Mouse (Mus musculus) heart, embryonic 16.5 days (tissue): Measurements from ENCODE around the gene Prkcb. TPM values are rescaled to one million over a fixed set of nuclear protein-coding genes. Genes with fewer than 3 reads are reported as not detected.

ENCODE experiments used
- ATAC-seq: fragments of 200-750 bp; cut with Nextera tagmentation; replicated peaks from 2 replicates; pipeline ENCODE4 v1.8.0; 2017; ENCODE audit warnings: moderate number of reproducible peaks; ENCODE audit not compliant: insufficient read depth, low FRiP score; ENCODE audit errors: extremely low read depth
- H3K27ac ChIP-seq: fragments of 300-500 bp; sonication (generic); 2 replicates; pipeline ENCODE4 v1.5.1; 2014; ENCODE audit warnings: mild to moderate bottlenecking, low read length, control low read depth, moderate library complexity
- H3K27me3 ChIP-seq: fragments of 300-500 bp; sonication (generic); 2 replicates; pipeline ENCODE4 v1.6.1; 2014; ENCODE audit warnings: low read length, mixed read lengths; ENCODE audit not compliant: control insufficient read depth, insufficient read depth
- H3K36me3 ChIP-seq: fragments of 300-500 bp; sonication (generic); 2 replicates; pipeline ENCODE4 v1.6.1; 2014; ENCODE audit not compliant: control insufficient read depth, insufficient read depth
- H3K4me1 ChIP-seq: fragments of 300-500 bp; sonication (generic); 2 replicates; pipeline ENCODE4 v1.6.1; 2014; ENCODE audit warnings: low read length, mixed read lengths; ENCODE audit not compliant: control insufficient read depth, insufficient read depth
- H3K4me2 ChIP-seq: fragments of 300-500 bp; sonication (generic); 2 replicates; pipeline ENCODE4 v1.6.1; 2014; ENCODE audit warnings: low read depth, mild to moderate bottlenecking, control low read depth, low read length
- H3K4me3 ChIP-seq: fragments of 300-500 bp; sonication (generic); 2 replicates; pipeline ENCODE4 v1.5.1; 2014; ENCODE audit warnings: mild to moderate bottlenecking, control low read depth, low read length
- H3K9ac ChIP-seq: fragments of 300-500 bp; sonication (generic); 2 replicates; pipeline ENCODE4 v1.6.1; 2014; ENCODE audit warnings: low read length, control low read depth
- H3K9me3 ChIP-seq: fragments of 300-500 bp; sonication (generic); replicated peaks from 2 replicates; pipeline ENCODE4 v1.6.1; 2016; ENCODE audit warnings: low read length; ENCODE audit not compliant: control insufficient read depth
- WGBS: fragments of 180-500 bp; shearing (Covaris S2); extraction: QIAGEN DNeasy Blood & Tissue Kit; methylation state at CpG from one replicate; pipeline ENCODE4 v1.1.7; 2014; 5-methylcytosine and 5-hydroxymethylcytosine counted together
- polyA plus RNA-seq: library from polyadenylated mRNA; unstranded; fragments of >200 nt; fragmentation: Nextera tagmentation; extraction: Ambion mirVana; gene quantifications from 2 replicates; pipeline ENCODE4 v1.2.1, GENCODE M21; 2015

The Prkcb gene
- polyA plus RNA-seq, 1 experiment from 2014 or later: 12.0 TPM

DNA sequence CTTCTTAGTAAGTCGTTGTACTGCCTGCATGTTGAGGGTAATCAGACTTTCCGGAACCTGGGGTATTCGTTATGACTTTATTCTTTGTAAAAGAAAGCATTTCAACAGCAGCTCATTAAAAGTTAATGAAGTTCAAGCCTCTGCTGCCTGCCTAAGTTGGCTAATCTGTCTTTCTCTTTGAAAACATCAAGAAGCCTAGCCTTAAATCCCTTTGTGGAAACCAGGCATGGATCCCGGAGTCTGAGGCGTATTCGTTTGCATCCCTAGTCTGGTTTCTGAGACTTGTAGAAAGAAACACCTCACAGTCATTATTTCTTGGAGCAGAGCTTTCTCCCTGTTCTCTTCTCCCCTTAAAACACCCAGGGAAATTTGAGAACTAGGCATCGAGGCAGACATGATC, 90.7 kb downstream of the Prkcb start:
- H3K4me2 ChIP-seq: no peak overlapping the region
- H3K9me3 ChIP-seq: no peaks in the 10 kb centered on the region
- no peaks in the 10 kb centered on the region for H3K27me3 ChIP-seq
- H3K4me1 ChIP-seq: peaks cover 5% of the 10 kb centered on the region
- H3K36me3 ChIP-seq: no peaks in the 10 kb centered on the region
- H3K4me3 ChIP-seq: no peak overlapping the region
- 73% methylated on average over 7 of the region's 7 CpGs for WGBS
- H3K9ac ChIP-seq: no peak overlapping the region
- H3K27ac ChIP-seq: no peak overlapping the region
- no peak for ATAC-seq

DNA sequence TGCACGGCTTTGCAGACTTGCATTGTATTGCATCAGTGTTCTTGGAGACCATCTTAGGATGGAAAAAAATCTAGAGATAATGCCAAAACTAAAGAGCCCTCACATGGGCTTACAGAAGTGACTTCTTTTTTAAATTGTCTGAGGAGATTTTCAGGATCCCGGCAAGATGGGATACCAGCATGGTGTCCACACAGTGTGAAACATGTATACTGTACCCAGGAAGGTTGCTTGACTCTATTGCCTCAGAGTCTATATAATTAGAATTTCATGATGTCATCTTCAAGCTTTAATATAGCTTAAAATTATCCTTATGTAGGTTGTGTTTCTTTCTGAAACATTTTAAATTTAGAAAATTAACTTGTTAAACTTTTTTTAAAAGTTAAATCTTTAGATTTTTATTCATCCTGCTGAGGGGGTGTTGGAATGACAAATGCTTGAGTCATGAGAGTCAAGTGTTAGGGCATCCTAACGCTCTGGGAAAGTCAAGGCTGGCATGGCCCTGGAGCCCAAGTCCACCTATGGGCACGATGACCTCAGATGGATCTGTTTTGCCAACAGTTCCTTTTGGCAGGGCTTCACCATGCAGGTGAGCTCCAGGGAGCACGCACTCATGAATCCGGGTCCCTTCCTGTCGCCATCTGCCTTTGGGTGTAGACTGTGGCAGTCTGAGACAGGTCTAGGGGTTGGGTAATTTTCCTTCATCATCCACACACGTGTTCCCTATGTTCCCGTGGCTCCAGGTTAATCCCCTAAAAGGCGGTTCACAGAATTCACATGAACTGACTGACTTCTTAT, 92.0 kb downstream of the Prkcb start:
- Histone ChIP-seq H3K9ac (no peak overlapping the region), H3K4me3 (no peak overlapping the region), H3K4me1 (peaks cover 6% of the 10 kb centered on the region), H3K4me2 (no peak overlapping the region), H3K9me3 (no peaks in the 10 kb centered on the region), H3K27ac (no peak overlapping the region), H3K27me3 (no peaks in the 10 kb centered on the region), H3K36me3 (no peaks in the 10 kb centered on the region)
- WGBS: 78% methylated on average over 10 of the region's 10 CpGs
- ATAC-seq: no peak

DNA sequence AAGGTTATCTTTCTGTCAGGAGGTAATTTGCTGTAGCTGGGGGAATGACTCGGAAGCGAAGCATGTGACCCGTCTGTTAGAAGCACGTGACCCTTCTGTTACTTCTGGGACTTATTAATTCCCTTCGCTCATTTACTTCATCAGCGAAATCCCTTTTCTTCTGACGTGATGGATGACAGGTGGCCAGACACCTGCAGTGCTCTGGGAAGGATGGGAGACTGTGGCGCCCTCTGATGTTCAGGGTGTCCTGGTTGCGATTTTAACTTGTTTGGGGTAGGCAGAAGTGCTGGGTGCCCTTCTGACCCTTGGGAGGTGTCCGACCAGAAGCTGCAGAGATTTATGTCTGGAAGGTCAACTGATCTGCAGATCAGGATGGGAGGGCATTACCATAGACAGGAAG, 93.0 kb downstream of the Prkcb start:
- Histone ChIP-seq H3K4me1 (peaks cover 10% of the 10 kb centered on the region), H3K9me3 (no peaks in the 10 kb centered on the region), H3K27me3 (no peaks in the 10 kb centered on the region), H3K27ac (no peak overlapping the region), H3K9ac (no peak overlapping the region), H3K36me3 (no peaks in the 10 kb centered on the region), H3K4me2 (no peak overlapping the region), H3K4me3 (no peak overlapping the region)
- no peak for ATAC-seq
- 55% methylated on average over 10 of the region's 10 CpGs for WGBS

DNA sequence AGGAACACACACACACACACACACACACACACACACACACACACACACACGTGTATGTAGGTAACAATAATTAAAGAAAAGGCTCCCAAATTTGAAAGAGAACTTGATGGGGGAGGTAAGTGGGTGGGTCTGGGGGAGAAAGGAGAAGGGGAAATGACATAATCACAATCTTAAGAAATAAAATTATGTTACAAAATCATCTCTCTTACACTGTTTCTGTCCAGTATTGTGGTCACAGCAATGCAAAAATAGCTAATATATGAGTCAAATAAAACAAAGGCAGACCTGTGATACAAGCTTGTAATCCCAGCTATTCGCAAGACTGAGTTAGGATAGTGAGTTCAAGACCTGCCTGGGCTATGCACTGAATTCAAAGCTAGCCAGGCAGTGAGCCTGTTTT, 94.7 kb downstream of the Prkcb start:
- H3K4me3 ChIP-seq: no peak overlapping the region
- H3K4me2 ChIP-seq: no peak overlapping the region
- H3K36me3 ChIP-seq: no peaks in the 10 kb centered on the region
- 54% methylated on average over 2 of the region's 2 CpGs for WGBS
- no peak overlapping the region for H3K9ac ChIP-seq
- H3K27ac ChIP-seq: no peak overlapping the region
- ATAC-seq: no peak
- H3K4me1 ChIP-seq: peaks cover 9% of the 10 kb centered on the region
- H3K27me3 ChIP-seq: no peaks in the 10 kb centered on the region
- H3K9me3 ChIP-seq: no peaks in the 10 kb centered on the region

DNA sequence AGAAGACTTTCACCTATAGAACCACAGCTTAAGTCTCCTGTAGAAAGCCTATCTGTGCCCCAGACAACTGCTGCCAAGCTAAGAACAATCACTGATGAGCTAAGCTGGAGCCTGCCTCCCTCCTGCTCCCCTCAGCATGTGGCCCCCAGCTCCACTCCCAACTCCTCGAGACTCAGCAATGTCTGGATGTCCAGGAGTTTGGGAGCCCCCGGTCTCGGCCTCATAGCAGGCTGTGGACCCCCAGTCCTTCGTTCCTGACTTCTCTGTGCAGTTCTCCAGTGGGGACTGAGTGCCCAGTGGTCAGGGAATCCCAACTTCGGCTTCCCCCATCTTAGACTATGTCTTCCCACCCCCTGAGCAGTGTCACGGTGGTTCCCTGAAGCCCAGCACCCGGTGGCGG, 96.3 kb downstream of the Prkcb start:
- 82% methylated on average over 8 of the region's 8 CpGs for WGBS
- ATAC-seq: no peak
- Histone ChIP-seq H3K36me3 (no peaks in the 10 kb centered on the region), H3K27me3 (no peaks in the 10 kb centered on the region), H3K4me1 (peaks cover 7% of the 10 kb centered on the region), H3K4me3 (no peak overlapping the region), H3K4me2 (no peak overlapping the region), H3K27ac (no peak overlapping the region), H3K9ac (no peak overlapping the region), H3K9me3 (no peaks in the 10 kb centered on the region)

DNA sequence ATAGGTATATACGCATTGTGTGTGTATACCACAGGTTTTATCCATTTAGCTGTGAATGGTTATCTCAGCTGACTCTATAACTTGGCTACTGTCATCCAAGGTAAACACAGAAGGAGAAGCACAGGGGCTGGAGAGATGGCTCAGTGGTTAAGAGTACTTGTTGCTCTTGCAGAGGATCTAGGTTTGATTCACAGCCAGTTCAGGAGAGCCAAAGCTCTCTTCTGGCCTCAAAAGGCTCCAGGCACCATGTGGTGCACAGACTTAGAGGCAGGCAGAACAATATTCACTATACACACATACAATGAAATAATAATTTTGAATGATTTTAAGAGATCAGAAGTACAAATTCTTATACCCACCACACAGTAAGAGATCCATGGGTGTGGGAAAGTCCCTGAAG, 98.0 kb downstream of the Prkcb start:
- Histone ChIP-seq H3K36me3 (no peaks in the 10 kb centered on the region), H3K9me3 (no peaks in the 10 kb centered on the region), H3K4me3 (no peak overlapping the region), H3K27ac (no peak overlapping the region), H3K9ac (no peak overlapping the region), H3K27me3 (no peaks in the 10 kb centered on the region), H3K4me1 (peaks cover 12% of the 10 kb centered on the region), H3K4me2 (no peak overlapping the region)
- ATAC-seq: no peak
- WGBS: 75% methylated on average over 1 of the region's 1 CpGs

DNA sequence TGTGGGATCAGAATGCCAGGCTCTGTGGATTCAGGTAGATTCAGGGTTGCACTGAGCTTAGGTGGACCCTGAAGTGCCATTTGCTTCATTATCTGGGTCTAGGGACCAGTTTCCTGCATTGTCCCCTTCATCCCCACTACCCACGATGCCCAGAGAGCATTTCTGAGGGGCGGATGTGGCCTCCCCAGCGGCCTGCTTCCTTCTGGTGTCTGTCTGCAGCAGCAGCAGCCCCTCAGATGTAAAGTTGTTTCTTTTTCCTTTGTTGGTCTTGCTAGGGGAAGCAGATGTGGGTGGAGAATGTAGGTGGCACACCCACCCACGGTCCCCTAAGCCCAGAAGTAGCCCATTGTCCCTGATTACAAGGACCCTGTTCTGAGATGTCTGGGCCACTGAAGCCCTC, 99.3 kb downstream of the Prkcb start:
- no peaks in the 10 kb centered on the region for H3K36me3 ChIP-seq
- H3K9ac ChIP-seq: no peak overlapping the region
- peaks cover 12% of the 10 kb centered on the region for H3K4me1 ChIP-seq
- no peaks in the 10 kb centered on the region for H3K27me3 ChIP-seq
- WGBS: 65% methylated on average over 4 of the region's 4 CpGs
- H3K9me3 ChIP-seq: no peaks in the 10 kb centered on the region
- H3K4me3 ChIP-seq: no peak overlapping the region
- no peak overlapping the region for H3K4me2 ChIP-seq
- no peak for ATAC-seq
- no peak overlapping the region for H3K27ac ChIP-seq

DNA sequence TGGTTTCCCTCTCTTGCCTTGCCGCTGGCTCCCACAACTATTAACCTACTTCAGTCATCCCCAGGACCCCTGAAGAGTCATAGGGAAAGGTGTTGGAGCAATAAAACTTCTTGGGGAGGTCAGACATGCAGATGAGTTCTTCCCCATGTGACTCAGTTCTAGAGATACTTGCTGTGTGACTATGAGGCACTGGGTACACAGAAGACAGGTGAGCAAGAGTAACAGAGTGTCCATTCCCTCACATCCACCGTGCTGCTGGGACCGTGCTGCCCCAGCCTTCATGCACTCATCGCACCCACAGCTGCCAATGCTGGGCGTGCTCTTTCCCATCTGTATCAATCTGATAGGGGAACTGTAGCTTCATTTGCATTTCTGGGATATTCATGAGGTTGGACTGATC, 100.3 kb downstream of the Prkcb start:
- Histone ChIP-seq H3K4me1 (peaks cover 12% of the 10 kb centered on the region), H3K9ac (no peak overlapping the region), H3K36me3 (no peaks in the 10 kb centered on the region), H3K27me3 (no peaks in the 10 kb centered on the region), H3K4me3 (no peak overlapping the region), H3K27ac (no peak overlapping the region), H3K4me2 (no peak overlapping the region), H3K9me3 (no peaks in the 10 kb centered on the region)
- ATAC-seq: no peak
- 73% methylated on average over 5 of the region's 5 CpGs for WGBS

DNA sequence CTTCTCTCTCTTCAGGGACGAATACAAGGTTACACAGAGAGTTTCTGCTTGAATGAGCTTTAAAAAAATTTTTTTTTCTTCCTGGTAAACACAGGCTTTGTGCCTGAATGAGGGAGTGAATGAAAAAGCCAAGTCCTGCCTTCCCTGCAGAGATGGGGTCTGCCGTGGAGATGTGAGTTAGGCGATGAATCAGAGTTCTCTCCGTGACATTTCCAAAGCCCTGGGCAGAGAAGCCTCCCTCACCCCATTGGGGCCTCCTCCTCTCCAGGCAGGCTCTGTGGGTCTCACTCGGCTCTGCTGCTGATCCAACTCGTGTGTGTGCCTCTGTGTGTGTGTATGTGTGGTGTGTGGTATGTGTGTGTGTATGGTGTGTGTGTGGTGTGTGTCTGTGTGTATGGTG, 101.1 kb downstream of the Prkcb start:
- Histone ChIP-seq H3K27me3 (no peaks in the 10 kb centered on the region), H3K4me1 (peaks cover 12% of the 10 kb centered on the region), H3K36me3 (no peaks in the 10 kb centered on the region), H3K9ac (no peak overlapping the region), H3K4me2 (no peak overlapping the region), H3K4me3 (no peak overlapping the region), H3K27ac (no peak overlapping the region), H3K9me3 (no peaks in the 10 kb centered on the region)
- WGBS: 35% methylated on average over 6 of the region's 6 CpGs
- ATAC-seq: no peak
